Mouse (Mus musculus) hindbrain, embryonic 13.5 days (tissue): ENCODE measurements at regions not wholly inside any gene's neighbourhood (a gene's known extent, or its start where the extent isn't known, plus 50 kb on each side); places are given as distances from the start of the nearest gene placed in this dataset.

Experiments used
- ATAC-seq: fragments of 200-750 bp; cut with Nextera tagmentation; 2 replicates; pipeline ENCODE4 v1.8.0; 2017; ENCODE audit warnings: moderate TSS enrichment; ENCODE audit not compliant: low FRiP score
- H3K27ac ChIP-seq: fragments of 300-500 bp; sonication (generic); 2 replicates; pipeline ENCODE4 v1.5.1; 2015; ENCODE audit warnings: inconsistent platforms, mild to moderate bottlenecking, moderate library complexity
- H3K27me3 ChIP-seq: fragments of 300-500 bp; sonication (generic); 2 replicates; pipeline ENCODE4 v1.6.1; 2015; ENCODE audit warnings: mild to moderate bottlenecking, inconsistent platforms
- H3K36me3 ChIP-seq: fragments of 300-500 bp; sonication (generic); 2 replicates; pipeline ENCODE4 v1.6.1; 2015; ENCODE audit warnings: mild to moderate bottlenecking, inconsistent platforms
- H3K4me1 ChIP-seq: fragments of 300-500 bp; sonication (generic); replicated peaks from 2 replicates; pipeline ENCODE4 v1.6.1; 2015; ENCODE audit warnings: inconsistent platforms
- H3K4me2 ChIP-seq: fragments of 300-500 bp; sonication (generic); 2 replicates; pipeline ENCODE4 v1.6.1; 2015; ENCODE audit warnings: inconsistent platforms, mild to moderate bottlenecking, moderate library complexity
- H3K4me3 ChIP-seq: fragments of 300-500 bp; sonication (generic); 2 replicates; pipeline ENCODE4 v1.5.1; 2015; ENCODE audit warnings: mild to moderate bottlenecking, inconsistent platforms
- H3K9ac ChIP-seq: fragments of 300-500 bp; sonication (generic); 2 replicates; pipeline ENCODE4 v1.6.1; 2015; ENCODE audit warnings: mild to moderate bottlenecking, inconsistent platforms
- H3K9me3 ChIP-seq: fragments of 300-500 bp; sonication (generic); 2 replicates; pipeline ENCODE4 v1.6.1; 2016; ENCODE audit warnings: inconsistent platforms
- WGBS: fragments of 180-500 bp; shearing (Covaris S2); methylation state at CpG from one replicate; pipeline ENCODE4 v1.1.7; 2015; 5-methylcytosine and 5-hydroxymethylcytosine counted together

DNA sequence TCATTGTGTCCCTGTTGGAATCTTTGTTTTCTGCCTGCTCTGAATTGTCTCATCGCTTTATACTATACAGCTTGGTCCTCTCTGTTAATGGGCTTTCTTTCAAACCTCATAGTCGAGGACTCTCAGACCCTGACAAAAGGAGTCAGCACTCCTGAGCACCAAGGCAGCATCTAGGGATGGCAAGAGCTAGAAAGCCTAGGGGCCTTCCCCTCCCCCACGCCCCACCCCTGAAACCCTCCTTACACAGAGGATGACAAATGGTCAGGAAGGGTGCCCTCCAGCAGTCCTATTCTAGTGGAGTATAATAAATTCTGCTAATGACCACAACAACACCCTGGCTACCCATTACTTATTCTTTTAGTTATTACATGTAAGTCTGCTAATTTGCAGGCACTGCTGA is 74.4 kb downstream of the Tbx19 start:
- ATAC-seq: peak; percentile 36; the same call in 1 of the 2 replicates
- 52% methylated on average over 3 of the region's 3 CpGs for WGBS
- Histone ChIP-seq H3K9me3 (no peaks in the 10 kb centered on the region), H3K27ac (peak overlapping the region; percentile 71; the same call in 1 of the 2 replicates), H3K4me2 (no peak overlapping the region), H3K4me3 (no peak overlapping the region), H3K36me3 (no peaks in the 10 kb centered on the region), H3K9ac (no peak overlapping the region), H3K4me1 (peaks cover 19% of the 10 kb centered on the region), H3K27me3 (no peaks in the 10 kb centered on the region)

DNA sequence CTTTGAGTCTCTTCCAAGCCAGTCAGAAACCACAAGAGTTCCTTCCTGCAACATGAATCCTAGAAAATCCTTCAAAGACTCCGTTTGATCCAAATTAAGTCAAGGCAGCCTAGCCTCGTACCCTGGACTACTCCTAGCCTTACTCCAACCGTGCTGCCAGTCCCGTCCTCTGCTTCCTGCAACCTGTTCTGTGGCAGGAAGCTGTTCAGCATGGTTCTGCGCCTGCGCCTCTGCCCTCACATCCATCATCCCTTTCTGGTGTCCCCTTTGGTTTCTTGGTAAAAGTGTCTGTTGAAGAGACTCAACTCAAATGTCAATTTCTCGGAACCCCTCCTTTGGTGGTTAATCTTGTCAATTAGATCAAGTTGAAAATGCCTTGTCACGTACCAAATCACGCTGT is 75.8 kb downstream of the Tbx19 start:
- H3K4me3 ChIP-seq: no peak overlapping the region
- ATAC-seq: no peak
- H3K27me3 ChIP-seq: no peaks in the 10 kb centered on the region
- 88% methylated on average over 9 of the region's 9 CpGs for WGBS
- H3K9ac ChIP-seq: no peak overlapping the region
- peaks cover 18% of the 10 kb centered on the region for H3K4me1 ChIP-seq
- no peaks in the 10 kb centered on the region for H3K36me3 ChIP-seq
- no peak overlapping the region for H3K4me2 ChIP-seq
- H3K27ac ChIP-seq: 0 out of 2 replicates have a peak overlapping the region, but pooled peaks have one; percentile 44
- no peaks in the 10 kb centered on the region for H3K9me3 ChIP-seq

DNA sequence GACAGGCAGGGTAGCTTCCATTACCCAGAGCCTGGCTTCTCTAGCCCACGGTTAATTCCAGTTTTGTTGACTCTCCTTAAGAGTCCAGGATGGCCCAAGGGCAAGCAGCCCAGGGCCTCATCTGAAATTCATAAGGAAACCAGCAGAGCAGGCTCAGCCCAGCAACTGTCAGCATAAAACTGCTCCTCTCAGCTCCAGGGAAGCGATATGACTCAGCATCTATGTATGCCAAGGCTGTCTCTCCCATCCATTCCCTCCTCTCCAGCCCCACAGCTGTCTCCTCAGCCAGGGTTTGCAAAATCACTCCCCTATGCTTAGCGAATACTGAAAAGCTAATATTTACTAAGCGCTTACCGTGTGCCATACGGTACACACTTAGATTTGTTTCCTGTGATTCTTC is 76.4 kb downstream of the Tbx19 start:
- 82% methylated on average over 6 of the region's 6 CpGs for WGBS
- Histone ChIP-seq H3K9ac (no peak overlapping the region), H3K27me3 (no peaks in the 10 kb centered on the region), H3K36me3 (no peaks in the 10 kb centered on the region), H3K4me1 (peaks cover 18% of the 10 kb centered on the region), H3K4me2 (no peak overlapping the region), H3K27ac (0 out of 2 replicates have a peak overlapping the region, but pooled peaks have one; percentile 44), H3K4me3 (no peak overlapping the region), H3K9me3 (0 out of 2 replicates have a peak, but pooled peaks cover under 1% of the 10 kb centered on the region)
- ATAC-seq: peak; percentile 52; the same call in 1 of the 2 replicates

DNA sequence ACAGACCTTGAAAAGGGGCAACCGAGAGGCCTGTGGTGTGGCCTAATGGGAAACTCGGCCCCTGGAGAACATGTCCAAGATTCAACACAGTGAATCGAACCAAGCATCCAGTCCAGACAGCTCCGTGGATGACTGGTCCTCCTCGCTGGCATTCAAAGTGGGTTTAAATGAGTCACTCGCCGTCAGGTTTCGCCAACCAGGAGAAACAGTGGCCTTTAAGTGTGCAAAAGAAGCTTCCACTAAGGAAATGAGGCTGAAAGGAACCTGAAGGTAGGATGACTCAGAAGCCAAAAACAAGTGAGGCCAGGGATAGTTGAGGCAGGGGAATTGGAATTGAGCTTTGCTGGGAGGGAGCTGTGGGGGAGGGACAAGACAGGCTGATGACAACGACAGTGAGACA is 80.2 kb downstream of the Tbx19 start:
- H3K9ac ChIP-seq: no peak overlapping the region
- no peak overlapping the region for H3K4me2 ChIP-seq
- WGBS: 86% methylated on average over 9 of the region's 9 CpGs
- H3K36me3 ChIP-seq: no peaks in the 10 kb centered on the region
- 0 out of 2 replicates have a peak, but pooled peaks cover 6% of the 10 kb centered on the region for H3K9me3 ChIP-seq
- no peaks in the 10 kb centered on the region for H3K27me3 ChIP-seq
- H3K27ac ChIP-seq: no peak overlapping the region
- peaks cover 27% of the 10 kb centered on the region for H3K4me1 ChIP-seq
- H3K4me3 ChIP-seq: no peak overlapping the region
- ATAC-seq: no peak

- H3K27ac ChIP-seq: peak overlapping the region; percentile 96
- no peaks in the 10 kb centered on the region for H3K27me3 ChIP-seq
- H3K9me3 ChIP-seq: 0 out of 2 replicates have a peak, but pooled peaks cover 6% of the 10 kb centered on the region
- WGBS: 67% methylated on average over 4 of the region's 4 CpGs
- H3K9ac ChIP-seq: no peak overlapping the region
- H3K4me3 ChIP-seq: no peak overlapping the region
- no peak for ATAC-seq
- H3K36me3 ChIP-seq: no peaks in the 10 kb centered on the region
- peaks cover 29% of the 10 kb centered on the region for H3K4me1 ChIP-seq
- H3K4me2 ChIP-seq: no peak overlapping the region
These were observed 83.3 kb downstream of the Tbx19 start for GRCm38 (mm10) chr1:165077313-165077712.

- 30% methylated on average over 5 of the region's 5 CpGs for WGBS
- Histone ChIP-seq H3K4me2 (peak overlapping the region; percentile 25; the same call in 1 of the 2 replicates), H3K9ac (no peak overlapping the region), H3K4me3 (no peak overlapping the region), H3K9me3 (peaks cover 8% of the 10 kb centered on the region; the same call in 1 of the 2 replicates), H3K4me1 (peaks cover 29% of the 10 kb centered on the region), H3K27ac (peak overlapping the region; percentile 96), H3K36me3 (no peaks in the 10 kb centered on the region), H3K27me3 (no peaks in the 10 kb centered on the region)
- ATAC-seq: peak; percentile 91
These were observed 85.1 kb downstream of the Tbx19 start for GRCm38 (mm10) chr1:165075301-165076082.

DNA sequence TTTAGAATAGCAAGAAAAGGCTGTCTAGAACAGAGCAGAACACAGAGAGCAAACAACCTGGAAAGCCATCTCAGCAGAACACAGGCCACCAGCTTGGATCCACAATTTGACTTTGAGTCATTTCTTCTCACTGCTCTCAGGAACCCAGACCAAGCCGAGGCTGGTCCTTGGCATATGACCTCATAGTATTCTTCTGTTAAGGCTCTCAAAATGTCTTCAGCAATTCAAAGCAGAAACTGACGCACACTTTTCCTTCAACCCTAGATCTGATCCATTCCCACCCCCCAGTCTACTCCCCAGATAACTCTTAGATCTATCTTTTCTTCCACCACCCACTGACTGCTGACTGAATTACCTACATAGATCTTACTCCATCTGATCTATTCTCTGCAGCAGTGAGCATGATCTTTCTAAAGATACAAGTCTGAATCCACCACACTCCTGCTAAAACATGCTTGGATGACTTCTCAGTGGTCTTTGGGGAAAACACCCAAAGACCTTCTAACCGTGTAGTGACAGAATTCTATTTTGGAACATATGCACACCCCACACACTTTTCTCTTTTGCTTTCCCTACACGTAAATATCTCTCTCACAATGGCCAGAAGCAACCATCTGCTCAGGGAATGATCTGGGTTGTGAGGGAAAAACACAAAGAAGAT is 88.6 kb downstream of the Tbx19 start:
- no peak overlapping the region for H3K27ac ChIP-seq
- H3K4me1 ChIP-seq: peaks cover 26% of the 10 kb centered on the region
- H3K27me3 ChIP-seq: no peaks in the 10 kb centered on the region
- H3K9ac ChIP-seq: no peak overlapping the region
- ATAC-seq: no peak
- no peaks in the 10 kb centered on the region for H3K36me3 ChIP-seq
- peaks cover 2% of the 10 kb centered on the region; the same call in 1 of the 2 replicates for H3K9me3 ChIP-seq
- no peak overlapping the region for H3K4me2 ChIP-seq
- WGBS: 82% methylated on average over 4 of the region's 4 CpGs
- H3K4me3 ChIP-seq: no peak overlapping the region

GRCm38 (mm10) chr1:165064981-165065380 is 95.6 kb downstream of the Tbx19 start:
- Histone ChIP-seq H3K4me1 (peaks cover 13% of the 10 kb centered on the region), H3K4me2 (no peak overlapping the region), H3K9ac (no peak overlapping the region), H3K36me3 (no peaks in the 10 kb centered on the region), H3K9me3 (no peaks in the 10 kb centered on the region), H3K27me3 (no peaks in the 10 kb centered on the region), H3K4me3 (no peak overlapping the region), H3K27ac (0 out of 2 replicates have a peak overlapping the region, but pooled peaks have one; percentile 5)
- no peak for ATAC-seq
- WGBS: 73% methylated on average over 5 of the region's 5 CpGs

DNA sequence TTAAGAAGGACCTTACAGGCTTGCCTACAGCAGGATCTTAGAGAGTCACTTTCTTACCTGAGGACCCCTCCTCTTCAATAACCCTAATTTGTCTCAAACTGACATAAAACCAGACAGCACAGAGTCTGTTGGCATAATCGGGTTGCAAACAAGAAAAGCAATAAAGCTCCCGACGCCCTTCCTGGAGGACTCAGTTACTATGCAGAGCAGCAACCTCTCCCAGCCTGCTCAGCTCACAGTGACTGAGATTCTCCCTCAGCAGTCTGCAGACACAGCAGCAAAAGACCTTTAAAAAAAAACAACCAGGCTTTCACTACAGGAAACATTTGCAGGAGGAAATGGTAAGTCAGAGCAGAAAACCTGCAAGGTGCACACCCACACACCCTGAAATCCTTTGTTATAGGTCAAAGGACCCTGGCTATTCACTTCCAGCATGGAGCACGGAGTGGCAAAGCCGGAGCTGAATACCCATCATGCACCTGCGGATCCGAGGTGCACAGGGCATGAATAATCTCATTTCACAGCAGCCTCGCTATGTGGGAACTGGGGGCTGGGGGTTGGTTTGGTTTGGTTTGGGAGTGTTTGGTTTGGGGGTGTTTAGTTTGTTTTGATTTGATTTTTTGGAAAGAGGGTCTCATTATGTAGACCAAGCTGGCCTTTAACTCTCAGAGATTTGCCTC is 97.6 kb downstream of the Tbx19 start:
- Histone ChIP-seq H3K9ac (no peak overlapping the region), H3K9me3 (no peaks in the 10 kb centered on the region), H3K27ac (peak overlapping the region; percentile 31; the same call in 1 of the 2 replicates), H3K4me1 (peaks cover 13% of the 10 kb centered on the region), H3K36me3 (no peaks in the 10 kb centered on the region), H3K27me3 (no peaks in the 10 kb centered on the region), H3K4me3 (no peak overlapping the region), H3K4me2 (no peak overlapping the region)
- ATAC-seq: peak; percentile 22; the same call in 1 of the 2 replicates
- WGBS: 50% methylated on average over 8 of the region's 8 CpGs

- H3K9ac ChIP-seq: no peak overlapping the region
- WGBS: 84% methylated on average over 3 of the region's 3 CpGs
- H3K4me1 ChIP-seq: peaks cover 13% of the 10 kb centered on the region
- no peak for ATAC-seq
- no peak overlapping the region for H3K4me2 ChIP-seq
- H3K36me3 ChIP-seq: no peaks in the 10 kb centered on the region
- no peaks in the 10 kb centered on the region for H3K27me3 ChIP-seq
- no peaks in the 10 kb centered on the region for H3K9me3 ChIP-seq
- no peak overlapping the region for H3K27ac ChIP-seq
- H3K4me3 ChIP-seq: no peak overlapping the region
These were observed 99.2 kb downstream of the Tbx19 start for GRCm38 (mm10) chr1:165061420-165061819.

- no peak overlapping the region for H3K4me3 ChIP-seq
- no peaks in the 10 kb centered on the region for H3K4me1 ChIP-seq
- no peak overlapping the region for H3K9ac ChIP-seq
- no peak overlapping the region for H3K4me2 ChIP-seq
- H3K36me3 ChIP-seq: no peaks in the 10 kb centered on the region
- 91% methylated on average over 6 of the region's 6 CpGs for WGBS
- no peak overlapping the region for H3K27ac ChIP-seq
- ATAC-seq: no peak; the same call in 1 of the 2 replicates
- no peaks in the 10 kb centered on the region for H3K27me3 ChIP-seq
- no peaks in the 10 kb centered on the region for H3K9me3 ChIP-seq
These were observed 106.3 kb downstream of the Tbx19 start for GRCm38 (mm10) chr1:165054245-165054644.

DNA sequence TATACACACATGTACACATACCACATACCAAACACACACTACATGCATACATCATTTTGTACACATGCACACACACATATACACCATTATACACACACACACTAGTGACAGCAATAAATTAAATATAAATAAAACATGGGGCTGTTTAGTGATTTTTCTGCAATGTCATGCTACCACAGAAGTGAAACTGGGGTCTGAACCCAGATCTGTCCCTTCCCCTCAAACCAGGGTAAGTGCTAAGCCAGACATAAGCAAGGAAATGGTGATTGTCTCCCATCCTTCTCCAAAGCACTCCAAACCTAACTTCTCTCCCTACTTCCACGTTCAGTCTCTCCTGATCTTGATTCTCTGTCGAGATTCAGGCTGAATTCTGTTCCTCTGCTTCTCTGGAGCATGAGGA is 109.3 kb downstream of the Tbx19 start:
- Histone ChIP-seq H3K27me3 (no peaks in the 10 kb centered on the region), H3K9me3 (no peaks in the 10 kb centered on the region), H3K4me3 (no peak overlapping the region), H3K4me2 (no peak overlapping the region), H3K9ac (no peak overlapping the region), H3K27ac (no peak overlapping the region), H3K36me3 (no peaks in the 10 kb centered on the region), H3K4me1 (peaks cover 8% of the 10 kb centered on the region)
- ATAC-seq: no peak
- WGBS: 61% methylated on average over 2 of the region's 2 CpGs
